Mouse (Mus musculus) induced T-regulatory cell, adult 2 months (primary cell): ENCODE data around the gene Dpp6.

Experiments used
- DNase-seq: peaks from one replicate; pipeline ENCODE4 v3.0.0-alpha.2; 2012; ENCODE audit warnings: low read depth

Gene Dpp6

DNA sequence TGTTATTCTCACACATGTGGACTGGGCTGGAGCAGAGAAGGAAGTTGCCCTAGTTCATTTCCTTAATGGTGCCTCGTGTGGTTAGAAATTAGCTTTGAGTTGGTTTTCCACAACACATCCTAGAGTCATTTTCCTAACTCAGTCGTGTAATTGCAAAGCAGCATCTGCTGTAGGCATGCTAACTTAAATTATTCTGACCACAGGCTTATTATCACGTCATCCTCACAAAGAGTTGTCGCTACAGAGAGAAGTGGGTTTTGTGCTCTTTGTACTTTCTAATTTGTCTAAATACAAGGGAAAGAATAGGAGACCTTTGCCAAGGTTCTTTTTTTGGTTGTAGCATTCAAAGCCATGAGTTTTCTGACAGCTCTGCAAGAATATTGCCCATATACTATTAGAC, 469.9 kb downstream of the Dpp6 start:
- DNase-seq, result no peak

DNA sequence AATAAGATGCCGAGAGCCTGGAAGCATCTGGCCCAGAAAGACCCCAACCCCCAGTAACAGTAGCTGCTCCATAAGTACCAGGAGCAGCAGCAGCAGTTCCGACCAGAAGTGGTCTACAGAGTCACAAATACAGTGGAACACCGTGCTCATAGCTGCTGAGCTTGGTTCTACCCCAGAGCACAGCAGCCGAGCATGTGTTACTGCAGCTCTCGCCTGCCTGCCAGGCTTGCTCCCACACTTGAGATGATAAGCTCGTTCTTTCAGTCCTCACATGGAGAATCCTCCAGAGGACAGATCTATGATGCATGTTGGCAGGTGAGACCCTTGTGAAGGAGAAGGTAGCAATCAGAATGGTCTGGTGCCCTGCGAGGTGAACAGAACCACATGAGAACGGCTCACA, 474.4 kb downstream of the Dpp6 start:
- DNase-seq, result no peak

DNA sequence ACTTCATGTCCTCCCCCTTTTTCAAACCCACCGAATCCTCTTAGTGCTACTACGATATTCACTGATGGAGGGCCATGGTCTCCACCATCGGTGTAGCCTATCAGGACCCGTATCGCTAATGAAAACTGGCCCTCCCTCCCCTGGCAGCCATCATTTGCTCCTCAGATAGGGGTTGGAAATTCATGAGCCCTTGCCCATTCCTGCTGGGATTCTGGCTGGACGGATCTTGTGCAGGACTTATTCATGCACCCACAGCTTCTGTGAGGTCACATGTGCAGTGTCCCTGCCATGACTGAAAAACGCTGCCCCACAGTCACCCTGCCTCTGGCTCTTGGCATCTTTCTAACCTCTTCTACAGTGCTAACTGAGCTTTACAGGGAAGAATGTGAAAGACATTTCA, 475.2 kb downstream of the Dpp6 start:
- DNase-seq, result no peak

DNA sequence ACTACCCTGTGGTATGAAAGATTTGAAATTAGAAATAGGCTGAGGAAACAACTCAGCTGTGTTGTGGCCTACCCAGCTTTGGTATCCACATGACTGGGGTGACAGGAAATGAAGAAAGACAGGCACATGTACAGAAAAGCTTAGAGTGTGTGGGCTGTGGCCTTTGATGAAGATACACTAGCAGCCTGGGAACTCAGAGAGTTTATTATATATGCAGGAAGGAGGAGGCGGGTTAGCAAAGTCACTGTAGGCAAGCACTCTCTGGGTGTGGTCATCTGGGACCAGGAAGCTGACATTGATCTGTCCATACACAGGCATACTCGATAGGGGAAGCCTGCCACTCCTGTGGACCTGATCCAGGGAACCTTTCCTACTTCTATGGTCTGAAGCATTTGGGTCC, 487.1 kb downstream of the Dpp6 start:
- DNase-seq, result no peak

DNA sequence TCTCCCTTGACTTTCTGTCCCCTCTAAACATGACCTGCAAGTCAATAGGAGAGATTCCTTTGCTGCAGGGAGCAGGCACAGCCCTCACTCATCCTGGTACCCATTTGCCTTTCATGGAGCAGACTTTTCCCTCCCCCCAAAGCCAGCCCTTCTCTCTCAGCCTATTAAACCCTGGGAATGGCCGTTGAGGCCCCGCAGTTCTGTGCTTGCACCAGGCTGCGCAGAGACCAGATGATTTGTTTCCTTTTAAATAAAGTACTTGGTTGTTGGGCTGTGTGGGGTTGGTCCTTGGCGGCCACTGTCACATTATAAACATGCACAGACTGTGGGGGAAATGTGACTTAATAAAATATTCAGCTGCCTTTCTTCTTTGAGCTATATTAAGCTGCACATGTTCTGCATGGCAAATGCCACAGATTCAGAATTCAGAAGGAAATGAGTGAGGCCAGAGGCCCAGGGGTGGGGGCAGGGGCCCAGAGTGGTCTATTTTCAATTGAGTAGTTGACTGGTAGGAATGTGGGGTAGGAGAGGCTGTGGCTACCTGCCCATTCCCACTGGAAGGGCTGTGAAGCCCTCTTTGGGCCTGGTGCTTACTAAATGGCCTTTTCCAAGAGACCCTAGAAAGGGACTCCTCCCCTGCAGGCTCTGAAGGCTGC, 489.6 kb downstream of the Dpp6 start:
- DNase-seq, result no peak

DNA sequence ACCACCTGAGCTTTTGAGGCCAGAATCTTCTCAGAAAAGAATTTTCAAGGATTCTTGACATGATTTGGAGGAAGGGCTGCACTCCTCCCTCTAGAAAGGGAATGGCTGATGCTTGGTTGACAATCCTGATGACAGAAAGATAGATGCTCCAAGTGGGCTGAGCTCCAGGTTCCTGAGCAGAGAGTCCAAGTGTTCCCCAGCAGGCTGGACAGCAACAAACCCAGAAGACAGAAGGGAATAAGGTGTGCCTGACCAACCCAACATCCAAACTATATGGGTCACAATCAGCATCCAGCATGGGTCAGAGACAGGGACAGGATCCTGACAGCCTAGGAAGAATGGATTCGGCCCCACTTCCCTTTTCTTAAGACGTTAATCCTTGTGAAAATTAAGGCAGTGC, 493.2 kb downstream of the Dpp6 start:
- no peak for DNase-seq

DNA sequence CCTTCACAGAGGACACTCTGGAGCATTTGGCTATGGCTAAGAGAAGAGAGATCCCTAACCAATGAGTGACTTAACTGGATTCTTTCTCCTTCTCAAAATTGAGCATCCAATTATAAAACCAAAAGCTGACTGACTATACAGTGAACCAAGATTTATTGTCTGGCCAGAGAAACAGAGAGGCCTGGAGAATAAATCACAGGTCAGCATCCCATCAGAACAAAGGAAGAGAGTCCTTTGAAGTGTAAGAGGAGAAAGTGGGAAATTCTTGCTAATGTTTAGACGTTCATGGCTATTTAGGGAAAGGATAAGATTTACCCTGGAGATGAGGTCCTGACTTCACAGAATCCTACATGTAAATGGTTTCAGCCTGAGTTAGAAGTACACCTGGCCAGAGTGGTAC, 499.7 kb downstream of the Dpp6 start:
- no peak for DNase-seq

DNA sequence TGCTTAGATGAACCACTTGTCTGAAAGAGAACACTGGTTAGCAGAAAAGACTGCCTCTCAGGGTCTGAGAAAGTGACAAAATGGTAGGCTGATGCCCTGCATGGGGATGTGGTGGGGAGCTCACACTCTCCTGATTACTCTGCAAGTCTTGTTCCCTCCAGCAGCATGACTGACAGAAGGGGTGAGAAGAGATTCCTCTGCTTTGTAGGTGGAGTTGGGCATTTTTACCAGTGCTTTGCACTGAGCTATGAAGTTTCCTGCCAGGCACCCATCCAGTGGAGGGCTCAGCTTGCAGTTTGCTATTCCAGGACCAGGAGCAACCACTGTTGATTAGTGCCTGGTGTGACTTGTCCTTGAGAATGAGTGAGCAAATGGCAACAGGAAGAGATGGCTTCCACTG, 500.3 kb downstream of the Dpp6 start:
- no peak for DNase-seq

DNA sequence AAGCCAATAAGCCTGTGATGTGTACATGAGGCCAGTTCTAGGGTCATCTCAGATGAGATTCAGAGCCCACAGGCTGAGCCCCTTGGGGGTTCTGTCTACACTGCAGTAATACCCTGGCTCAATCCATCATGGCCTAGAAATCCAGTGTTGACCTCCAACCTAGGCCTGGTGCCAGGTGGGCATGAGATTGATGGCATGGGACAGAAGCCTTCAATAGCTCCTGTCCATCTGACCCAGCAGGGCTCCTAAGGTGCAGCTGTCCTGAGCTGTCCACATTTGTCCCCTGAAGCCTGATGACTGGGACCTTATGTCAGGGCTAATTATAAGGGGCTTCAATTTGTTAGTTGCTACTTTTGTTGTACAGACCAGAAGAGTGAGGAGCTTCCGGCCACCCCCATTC, 500.8 kb downstream of the Dpp6 start:
- no peak for DNase-seq

DNA sequence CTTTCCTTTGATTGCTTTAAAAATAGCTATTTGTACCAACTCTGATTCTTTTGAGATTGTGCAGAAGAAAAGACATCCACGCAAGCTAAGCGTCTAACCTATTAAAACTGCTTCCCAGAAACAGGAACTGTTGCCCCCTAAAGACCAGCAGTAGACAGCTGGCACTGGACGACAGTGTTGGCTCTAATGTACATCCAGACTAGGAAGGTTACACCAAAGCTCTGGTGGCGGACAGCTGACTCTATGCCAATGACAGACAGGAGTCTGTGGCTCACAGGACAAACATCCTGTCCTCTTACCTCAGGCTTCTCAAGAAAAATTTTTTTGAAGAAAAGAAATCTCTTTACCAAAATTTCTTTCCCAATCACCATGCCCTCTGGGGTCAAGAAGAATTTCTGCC, 502.7 kb downstream of the Dpp6 start:
- no peak for DNase-seq

DNA sequence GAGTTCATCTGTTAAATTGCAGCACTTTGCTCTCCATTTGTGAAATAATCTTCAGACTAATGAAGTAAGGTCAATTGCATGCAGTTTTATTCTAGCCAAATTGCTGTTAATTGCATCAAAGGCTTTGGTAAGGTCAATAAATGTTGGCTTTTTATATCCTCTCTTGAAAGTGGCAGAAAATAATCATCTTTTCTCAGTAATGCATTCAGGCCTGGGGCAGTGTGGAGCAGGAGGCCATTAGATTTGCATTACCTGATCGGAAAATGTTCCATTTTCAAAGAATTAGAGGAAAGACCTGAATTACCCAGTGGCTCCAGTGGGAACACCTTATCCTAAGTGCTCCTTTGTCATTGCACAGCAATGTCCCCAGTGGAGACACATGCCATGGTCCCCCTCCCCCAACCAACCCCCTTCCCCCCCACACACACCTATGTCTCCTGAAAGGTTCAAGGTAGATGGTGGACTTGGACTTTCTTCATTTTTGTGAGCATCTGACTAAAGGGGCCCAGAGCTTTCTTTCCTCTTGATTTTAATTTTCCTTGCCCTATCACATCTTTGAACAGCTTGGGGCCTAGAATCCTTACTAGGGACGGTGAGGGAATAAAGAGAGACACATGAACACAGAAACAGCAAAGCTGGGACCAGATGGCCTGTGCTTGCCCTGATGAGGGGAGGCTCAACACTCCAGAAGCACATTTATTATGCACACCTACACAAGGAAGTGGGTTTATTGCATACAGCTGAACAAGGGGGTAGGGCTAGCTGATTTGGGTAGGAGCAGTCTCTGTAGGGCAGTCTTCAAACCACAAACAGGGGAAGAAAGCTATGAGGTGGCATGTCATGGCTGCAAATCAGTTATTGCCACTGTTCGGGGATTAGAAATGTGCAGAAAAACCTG, 506.1 kb downstream of the Dpp6 start:
- no peak for DNase-seq

DNA sequence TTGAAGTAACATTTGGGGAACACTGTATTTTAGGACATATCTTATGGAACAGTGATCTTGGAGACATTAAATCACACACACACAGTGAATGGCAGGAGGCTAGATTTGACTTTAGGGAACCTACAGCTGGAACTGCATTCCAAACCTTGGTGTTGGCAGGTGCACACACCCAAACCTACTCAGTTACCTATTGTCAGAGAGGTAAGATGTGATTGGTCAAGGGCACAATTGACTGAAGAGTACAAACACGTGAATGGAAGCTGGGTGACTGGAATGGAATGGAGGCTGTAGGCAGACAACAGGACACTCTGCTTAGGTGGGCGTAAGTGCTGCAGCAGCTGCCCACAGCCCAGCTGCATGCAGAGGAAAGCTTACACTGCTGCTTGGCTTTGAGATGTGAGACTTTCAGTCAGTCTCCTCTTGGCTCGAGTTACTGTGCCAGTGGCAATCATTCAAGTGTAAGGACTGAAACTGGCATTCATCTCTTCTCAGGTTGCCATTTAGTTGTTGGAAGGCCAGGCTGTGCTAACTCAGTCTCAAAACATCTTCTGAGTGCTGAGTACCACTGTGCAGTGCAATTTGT, 507.4 kb downstream of the Dpp6 start:
- DNase-seq, result no peak

DNA sequence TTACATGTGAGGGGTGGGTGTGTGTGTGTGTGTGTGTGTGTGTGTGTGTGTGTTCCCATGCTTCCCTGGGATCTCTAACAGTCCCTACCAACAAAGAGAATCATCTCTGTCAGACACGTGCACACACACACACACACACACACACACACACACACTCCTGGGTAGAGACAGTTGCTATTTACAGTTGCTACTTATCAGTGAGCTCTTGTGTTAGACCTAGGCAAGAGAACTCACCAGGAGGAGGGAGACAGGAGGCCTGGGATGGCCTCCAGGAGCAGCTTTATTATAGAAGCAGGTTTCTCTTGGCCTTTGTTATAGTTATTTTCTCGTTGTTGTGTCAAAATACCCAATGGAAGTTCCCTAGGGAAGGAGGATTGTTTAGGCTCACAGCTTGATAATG, 519.7 kb downstream of the Dpp6 start:
- no peak for DNase-seq

DNA sequence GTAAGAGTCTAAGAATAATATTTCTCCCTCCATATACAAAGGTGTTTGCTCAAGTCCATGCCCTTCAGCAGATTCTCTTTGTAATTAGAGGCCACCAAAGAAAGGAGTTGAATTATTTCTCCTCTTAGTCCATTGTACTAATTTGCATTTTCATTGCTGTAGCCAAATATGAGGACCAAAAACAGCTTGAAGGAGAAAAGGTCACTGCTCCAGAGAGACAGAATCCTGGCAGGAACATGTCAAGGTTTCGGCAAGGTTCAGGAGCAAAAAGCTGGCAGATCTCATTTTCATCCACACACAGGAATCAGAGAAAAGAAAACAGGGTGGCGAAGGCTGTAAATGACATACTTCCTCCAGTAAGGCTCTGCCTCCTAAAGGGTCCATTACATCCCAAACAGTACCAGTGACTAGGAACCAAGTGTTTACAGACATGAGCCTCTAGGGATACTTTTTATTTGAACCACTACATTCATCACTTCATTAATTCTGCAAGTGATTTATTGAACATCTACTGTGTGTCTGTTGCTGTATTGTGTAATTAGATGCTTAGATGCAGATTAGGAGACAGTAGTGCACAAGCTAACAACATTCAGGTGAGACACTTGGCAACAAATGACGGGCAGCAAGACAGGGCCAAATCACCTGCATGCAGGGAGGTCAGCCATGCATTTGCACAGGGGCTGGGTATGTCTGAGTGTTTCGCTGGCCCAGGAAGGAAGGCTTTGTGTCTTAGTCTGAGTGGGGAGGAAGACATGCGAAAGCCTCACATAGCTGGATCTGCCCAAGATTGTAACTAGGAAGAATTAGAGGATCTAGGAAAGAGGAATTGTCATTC, 522.4 kb downstream of the Dpp6 start:
- no peak for DNase-seq

DNA sequence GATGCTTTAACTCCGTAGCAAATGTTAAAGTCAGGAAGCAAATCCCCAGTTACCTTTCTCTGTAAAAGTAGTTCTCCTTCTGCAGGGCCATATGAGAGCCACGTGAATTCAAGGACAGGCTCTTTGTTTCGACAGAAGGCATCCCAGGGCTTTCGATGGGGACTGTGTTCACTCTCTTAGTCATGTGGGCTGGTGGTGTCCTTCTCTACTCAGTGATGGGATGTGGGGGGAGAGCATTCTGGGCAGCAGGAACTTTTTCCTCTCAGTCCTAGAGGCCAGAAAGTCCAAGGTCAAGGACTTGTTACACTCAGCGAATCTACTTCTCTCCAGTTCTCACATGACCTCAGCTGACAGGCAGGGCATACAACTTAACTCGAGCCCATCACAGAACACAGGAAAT, 525.3 kb downstream of the Dpp6 start:
- DNase-seq, result no peak

DNA sequence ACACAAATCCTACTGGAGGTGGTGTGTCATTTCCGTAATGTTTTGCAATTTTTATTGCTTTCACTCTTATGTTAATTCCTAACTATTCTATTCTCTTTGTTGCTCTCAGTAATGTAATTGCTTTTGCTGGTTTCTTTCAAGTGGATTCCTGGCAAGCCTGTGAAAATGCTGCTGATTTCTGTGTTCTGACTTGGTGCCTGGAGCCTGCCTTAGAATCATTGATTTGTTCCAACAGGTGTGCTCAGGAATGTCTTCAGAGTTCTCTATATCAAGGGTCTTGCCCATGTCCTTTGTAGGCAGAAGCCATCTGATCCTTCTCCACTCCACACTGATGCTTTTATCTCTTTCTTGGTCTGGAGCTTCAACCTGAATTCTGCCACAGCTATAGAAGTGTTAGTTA, 526.6 kb downstream of the Dpp6 start:
- DNase-seq, result no peak

DNA sequence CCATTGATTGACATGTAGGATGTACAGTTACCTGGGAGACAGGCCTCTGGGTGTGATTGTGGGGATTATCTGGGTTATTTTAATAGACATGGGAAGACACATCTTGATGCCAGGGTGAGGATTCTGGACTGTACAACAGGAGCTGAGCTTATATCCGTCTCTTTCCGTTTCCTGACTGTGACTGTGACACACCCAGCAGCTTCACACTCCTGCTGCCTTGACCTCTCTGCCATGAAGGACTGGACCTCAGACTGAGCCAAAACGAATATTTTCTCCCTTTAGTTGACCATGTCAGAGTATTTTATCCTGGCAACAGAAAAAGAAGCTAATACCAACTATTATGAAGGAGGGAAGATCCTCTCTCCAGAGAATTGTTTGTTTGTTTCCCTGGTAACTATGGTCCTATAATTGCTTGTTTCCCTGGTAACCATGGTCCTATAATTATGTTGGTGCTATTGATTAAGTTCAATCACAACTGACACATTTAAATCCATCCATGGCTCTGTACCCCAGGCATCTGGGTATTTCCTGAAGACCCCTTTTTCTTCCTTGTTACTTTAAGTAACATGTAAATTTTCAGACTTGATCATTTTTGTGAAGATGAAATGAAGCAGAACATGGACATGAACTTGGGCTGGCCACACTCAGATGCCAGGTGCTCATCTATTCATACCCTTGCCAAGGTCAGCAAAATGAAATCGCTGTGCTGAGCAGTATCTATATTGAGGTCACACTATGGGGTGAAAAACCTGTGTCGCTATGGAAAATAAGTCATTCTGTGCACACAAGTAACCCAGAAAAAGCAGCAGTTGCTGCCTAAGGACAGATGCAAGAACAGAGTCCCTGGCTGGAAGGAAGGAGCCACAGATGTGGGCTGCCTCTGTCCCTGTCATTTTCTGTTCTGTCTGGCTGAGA, 531.4 kb downstream of the Dpp6 start:
- no peak for DNase-seq

DNA sequence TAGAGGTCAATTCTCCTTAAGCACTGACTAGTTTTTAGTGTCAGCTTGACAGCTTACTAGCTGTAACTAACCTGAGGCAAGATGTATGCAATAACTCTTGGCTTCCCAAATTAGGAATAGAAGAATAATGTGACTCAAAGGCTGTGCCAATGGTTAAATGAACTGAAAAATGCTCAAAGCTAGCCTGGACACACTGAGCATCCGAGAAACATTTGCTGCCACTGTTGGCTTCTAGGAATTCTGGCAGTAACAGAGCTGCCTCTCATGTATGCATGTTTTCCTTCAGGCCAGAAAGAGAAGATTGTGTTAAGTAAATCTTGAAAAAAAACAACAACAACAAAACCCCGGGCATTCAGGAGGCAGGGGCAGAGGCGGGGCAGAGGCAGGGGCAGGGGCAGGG, 540.6 kb downstream of the Dpp6 start:
- no peak for DNase-seq

DNA sequence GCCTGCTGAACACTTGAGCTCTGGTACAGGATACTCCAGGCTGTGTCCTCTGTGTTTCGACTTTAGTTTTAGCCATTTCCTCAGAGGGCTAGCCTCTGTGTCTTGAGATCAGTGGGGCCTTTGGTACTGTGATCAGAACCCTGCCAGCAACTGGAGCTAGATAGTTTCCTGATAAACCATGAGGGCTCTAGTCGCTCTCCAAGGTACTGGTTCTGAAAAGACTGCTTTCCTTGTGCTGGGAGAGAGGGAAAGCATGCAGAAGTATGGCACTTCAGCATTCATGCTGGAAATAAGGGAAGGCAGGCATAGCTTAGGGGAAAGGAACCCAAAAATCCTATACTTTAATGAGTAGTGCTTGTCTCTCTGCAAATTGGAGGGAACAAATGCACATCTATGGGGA, 548.9 kb downstream of the Dpp6 start:
- no peak for DNase-seq

DNA sequence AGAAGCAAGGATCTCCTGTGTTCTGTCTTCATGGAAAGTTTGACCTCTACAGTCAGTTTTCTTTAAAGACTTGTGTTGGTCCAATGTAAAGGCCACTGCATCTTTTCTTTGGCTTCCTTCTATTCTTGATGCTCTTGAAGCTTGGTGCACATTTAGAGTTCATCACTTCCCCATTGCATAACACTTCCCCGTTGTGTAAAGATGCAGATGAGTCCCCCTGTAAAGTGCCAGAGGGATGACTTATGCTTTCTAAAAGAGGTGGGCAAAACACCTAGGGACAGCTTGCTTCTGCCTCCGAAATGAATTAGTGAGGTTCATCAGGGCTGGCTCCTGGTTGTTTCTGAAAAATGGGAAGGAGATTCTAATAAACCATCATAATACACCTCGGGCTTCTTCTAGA, 553.8 kb downstream of the Dpp6 start:
- no peak for DNase-seq

DNA sequence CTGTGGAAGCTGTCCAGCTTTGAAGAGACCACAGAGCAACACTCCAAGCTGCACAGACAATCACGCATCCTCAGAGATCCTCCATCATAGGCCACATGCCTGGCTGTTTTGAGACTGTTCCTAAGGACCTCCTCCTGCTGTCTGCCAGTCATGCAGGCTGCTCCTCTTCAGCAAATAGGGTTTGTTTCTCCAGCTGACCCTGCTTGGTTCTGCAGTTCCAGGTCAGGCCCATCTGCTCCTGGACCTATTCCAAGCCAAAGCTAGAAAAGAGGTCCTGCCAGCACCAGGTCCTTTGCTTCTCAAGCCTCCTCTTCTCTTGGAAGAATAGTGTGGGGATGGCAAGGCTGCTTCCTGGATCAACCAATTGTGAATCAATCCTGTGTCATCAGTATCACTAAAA, 556.9 kb downstream of the Dpp6 start:
- DNase-seq, result no peak
